Mouse (Mus musculus) limb, embryonic 14.5 days (tissue): ENCODE measurements around the gene Evpl. TPM values are rescaled to one million over a fixed set of nuclear protein-coding genes. Genes with fewer than 3 reads are reported as not detected.

ENCODE experiments used
- ATAC-seq: fragments of 200-750 bp; cut with Nextera tagmentation; 2 replicates; pipeline ENCODE4 v1.8.0; 2017; ENCODE audit warnings: low read depth, moderate number of reproducible peaks, moderate TSS enrichment; ENCODE audit not compliant: low FRiP score
- DNase-seq: peaks from one replicate; pipeline ENCODE4 v3.0.0-alpha.2; 2015; ENCODE audit warnings: low spot score
- H3K27ac ChIP-seq: fragments of 300-500 bp; sonication (generic); replicated peaks from 2 replicates; pipeline ENCODE4 v1.5.1; 2014; ENCODE audit warnings: low read depth, mild to moderate bottlenecking, low read length, moderate library complexity, mixed read lengths
- H3K27me3 ChIP-seq: fragments of 300-500 bp; sonication (generic); 2 replicates; pipeline ENCODE4 v1.6.1; 2014; ENCODE audit warnings: low read length, mixed read lengths; ENCODE audit not compliant: control insufficient read depth, insufficient read depth
- H3K36me3 ChIP-seq: fragments of 300-500 bp; sonication (generic); 2 replicates; pipeline ENCODE4 v1.6.1; 2014; ENCODE audit warnings: mild to moderate bottlenecking, low read length, moderate library complexity, mixed read lengths; ENCODE audit not compliant: control insufficient read depth, insufficient read depth
- H3K4me1 ChIP-seq: fragments of 300-500 bp; sonication (generic); 2 replicates; pipeline ENCODE4 v1.6.1; 2014; ENCODE audit warnings: antibody characterized with exemption, low read length, mixed read lengths; ENCODE audit not compliant: control insufficient read depth, insufficient read depth
- H3K4me2 ChIP-seq: fragments of 300-500 bp; sonication (generic); replicated peaks from 2 replicates; pipeline ENCODE4 v1.6.1; 2014; ENCODE audit warnings: low read depth, mild to moderate bottlenecking, low read length, moderate library complexity; ENCODE audit not compliant: severe bottlenecking
- H3K4me3 ChIP-seq: fragments of 300-500 bp; sonication (generic); replicated peaks from 2 replicates; pipeline ENCODE4 v1.5.1; 2014; ENCODE audit warnings: low read length
- H3K9ac ChIP-seq: fragments of 300-500 bp; sonication (generic); 2 replicates; pipeline ENCODE4 v1.6.1; 2014; ENCODE audit warnings: mild to moderate bottlenecking, low read depth, low read length, moderate library complexity; ENCODE audit not compliant: severe bottlenecking
- H3K9me3 ChIP-seq: fragments of 300-500 bp; sonication (generic); 2 replicates; pipeline ENCODE4 v1.6.1; 2016; ENCODE audit warnings: low read length; ENCODE audit not compliant: control insufficient read depth
- POLR2A ChIP-seq: fragments of 200-500 bp; IDR thresholded peaks from 2 replicates; pipeline ENCODE4 v1.8.0; 2012; ENCODE audit warnings: inconsistent platforms, mild to moderate bottlenecking, moderate library complexity, borderline replicate concordance; ENCODE audit not compliant: insufficient read depth, insufficient read length; ENCODE audit errors: extremely low read depth
- WGBS: fragments of 180-500 bp; shearing (Covaris S2); extraction: QIAGEN DNeasy Blood & Tissue Kit; methylation state at CpG from one replicate; pipeline ENCODE4 v1.1.7; 2014; 5-methylcytosine and 5-hydroxymethylcytosine counted together
- polyA plus RNA-seq, 2 experiments: library from polyadenylated mRNA; depleted of rRNA in 1 of 2; stranded (reverse) in 1 of 2; unstranded in 1 of 2; fragments of >200 nt; fragmentation: Nextera tagmentation in 1 of 2; extraction: Ambion mirVana in 1 of 2; gene quantifications; 2 replicates each; pipeline versions ENCODE4 v1.2.1 to v1.2.3; 2012 to 2014

Evpl gene
- polyA plus RNA-seq, 2 experiments: 8.2 to 21.8 TPM

DNA sequence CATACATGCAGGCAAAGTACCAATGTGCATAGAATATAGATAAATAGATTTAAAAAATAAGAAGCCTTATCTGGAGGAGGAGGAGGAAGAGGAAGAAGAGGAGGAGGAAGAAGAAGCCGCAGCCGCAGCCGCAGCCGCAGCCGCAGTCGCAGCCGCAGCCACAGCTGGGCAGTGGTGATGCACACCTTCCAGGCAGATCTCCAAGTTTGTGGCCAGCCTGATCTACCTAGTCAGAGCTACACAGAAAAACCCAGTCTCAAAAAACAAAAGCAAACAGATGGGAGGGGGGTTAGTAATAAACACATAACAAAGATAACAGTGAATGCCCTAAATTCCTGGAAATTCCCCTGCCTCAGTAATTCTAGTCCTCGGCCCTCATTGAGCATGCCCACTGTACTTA is 43.3 kb downstream of the Evpl start:
- Histone ChIP-seq H3K4me3 (no peak overlapping the region), H3K27ac (no peak overlapping the region), H3K9ac (no peak overlapping the region), H3K36me3 (peaks cover 33% of the 10 kb centered on the region), H3K4me1 (peaks cover 6% of the 10 kb centered on the region), H3K9me3 (no peaks in the 10 kb centered on the region), H3K27me3 (no peaks in the 10 kb centered on the region), H3K4me2 (no peak overlapping the region)
- ATAC-seq (no peak), DNase-seq (no peak)
- TF ChIP-seq POLR2A: no peak
- WGBS: 93% methylated on average over 8 of the region's 8 CpGs

GRCm38 (mm10) chr11:116187226-116187930 is 50.5 kb downstream of the Evpl start:
- WGBS: 74% methylated on average over 11 of the region's 11 CpGs
- no peak for TF ChIP-seq POLR2A
- Histone ChIP-seq H3K36me3 (peaks cover 70% of the 10 kb centered on the region), H3K9me3 (no peaks in the 10 kb centered on the region), H3K4me1 (no peaks in the 10 kb centered on the region), H3K27me3 (no peaks in the 10 kb centered on the region), H3K4me3 (no peak overlapping the region), H3K4me2 (no peak overlapping the region), H3K9ac (no peak overlapping the region), H3K27ac (0 out of 2 replicates have a peak overlapping the region, but pooled peaks have one; percentile 43)
- DNase-seq: no peak
- no peak for ATAC-seq

- Histone ChIP-seq H3K27ac (no peak overlapping the region), H3K4me3 (no peak overlapping the region), H3K4me2 (no peak overlapping the region), H3K9ac (no peak overlapping the region), H3K9me3 (no peaks in the 10 kb centered on the region), H3K36me3 (peaks cover 77% of the 10 kb centered on the region), H3K27me3 (no peaks in the 10 kb centered on the region), H3K4me1 (no peaks in the 10 kb centered on the region)
- DNase-seq: no peak
- ATAC-seq: no peak
- WGBS: 79% methylated on average over 11 of the region's 11 CpGs
- no peak for TF ChIP-seq POLR2A
Measured at GRCm38 (mm10) chr11:116186360-116186759, 51.5 kb downstream of the Evpl start.

GRCm38 (mm10) chr11:116185836-116186235 is 52.0 kb downstream of the Evpl start:
- ATAC-seq (no peak), DNase-seq (no peak)
- Histone ChIP-seq H3K36me3 (peaks cover 74% of the 10 kb centered on the region), H3K27me3 (no peaks in the 10 kb centered on the region), H3K27ac (0 out of 2 replicates have a peak overlapping the region, but pooled peaks have one; percentile 43), H3K9me3 (no peaks in the 10 kb centered on the region), H3K4me2 (no peak overlapping the region), H3K9ac (no peak overlapping the region), H3K4me1 (no peaks in the 10 kb centered on the region), H3K4me3 (no peak overlapping the region)
- 75% methylated on average over 3 of the region's 3 CpGs for WGBS
- TF ChIP-seq POLR2A: no peak

DNA sequence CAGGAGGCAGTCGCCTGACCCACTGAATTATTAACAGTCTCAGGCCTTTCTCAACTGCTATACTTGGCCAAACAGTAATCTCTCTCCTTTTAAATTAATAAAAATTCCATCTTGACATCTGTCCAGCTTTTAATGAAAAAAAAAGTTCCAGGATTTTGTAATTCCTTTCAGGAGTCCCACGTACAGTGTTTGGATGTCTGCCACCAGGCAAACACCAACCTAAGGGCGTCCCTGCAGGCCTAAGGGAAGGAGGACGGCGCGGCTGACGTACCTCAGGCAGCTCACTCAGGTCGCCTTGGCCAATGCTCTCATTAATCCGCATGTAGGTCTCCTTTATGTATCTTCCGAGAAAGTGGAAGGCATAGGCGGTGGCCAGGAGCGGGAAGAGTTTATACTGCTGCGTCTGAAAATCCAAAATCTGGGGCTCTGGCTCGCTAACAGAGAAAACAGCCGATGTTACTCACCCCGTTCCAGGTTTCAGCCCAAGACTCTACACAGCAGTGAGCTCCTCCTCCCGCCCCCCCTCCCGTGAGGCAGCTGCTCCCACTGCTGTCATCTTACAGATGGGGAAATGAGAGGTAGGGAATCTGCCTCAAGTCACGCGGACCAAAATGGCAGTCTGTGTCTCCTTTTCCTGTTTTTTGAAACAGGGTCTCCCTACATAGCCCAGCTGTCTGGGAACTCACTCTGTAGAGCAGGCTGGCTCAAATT is 59.3 kb downstream of the Evpl start:
- H3K4me2 ChIP-seq: no peak overlapping the region
- no peak for TF ChIP-seq POLR2A
- no peaks in the 10 kb centered on the region for H3K4me1 ChIP-seq
- DNase-seq (no peak), ATAC-seq (no peak)
- H3K36me3 ChIP-seq: peaks cover 85% of the 10 kb centered on the region
- H3K9me3 ChIP-seq: no peaks in the 10 kb centered on the region
- H3K4me3 ChIP-seq: no peak overlapping the region
- H3K27ac ChIP-seq: no peak overlapping the region
- 89% methylated on average over 20 of the region's 20 CpGs for WGBS
- no peak overlapping the region for H3K9ac ChIP-seq
- no peaks in the 10 kb centered on the region for H3K27me3 ChIP-seq
